Mouse (Mus musculus) C2C12 (cell line): ENCODE measurements at regions not wholly inside any gene's neighbourhood (a gene's known extent, or its start where the extent isn't known, plus 50 kb on each side); places are given as distances from the start of the nearest gene placed in this dataset.

Source experiments
- CTCF ChIP-seq: IDR thresholded peaks from one replicate; pipeline ENCODE4 v1.5.1; 2011; ENCODE audit not compliant: control insufficient read depth, insufficient read depth, insufficient read length
- MAX ChIP-seq: IDR thresholded peaks from one replicate; pipeline ENCODE4 v1.6.1; 2011; ENCODE audit warnings: mild to moderate bottlenecking, control low read depth
- USF1 ChIP-seq: IDR thresholded peaks from one replicate; pipeline ENCODE4 v1.6.1; 2011; ENCODE audit warnings: low read depth, mild to moderate bottlenecking, control low read depth, moderate library complexity

DNA sequence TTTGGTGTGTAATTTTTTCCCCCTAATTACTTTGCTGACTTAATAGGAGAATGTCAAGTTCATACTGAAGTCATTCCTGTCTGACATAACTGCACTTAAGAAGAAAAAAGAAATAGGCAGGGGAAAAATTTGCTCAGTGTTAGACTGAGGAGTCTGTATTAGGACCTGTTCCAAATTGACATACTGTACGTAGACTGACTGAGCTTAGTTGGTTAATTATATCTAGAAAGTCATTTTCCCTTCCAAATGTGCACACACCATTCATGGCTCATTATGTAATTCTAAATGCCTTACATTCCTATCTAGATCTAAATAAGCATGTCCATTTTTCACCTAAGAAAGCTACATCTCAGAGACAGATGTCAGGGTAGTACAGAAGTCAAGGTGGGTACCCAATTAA lies 435.6 kb upstream of the Htr2a start:
- TF ChIP-seq USF1 (no peak), MAX (no peak), CTCF (no peak)
